Mouse (Mus musculus) stomach, embryonic 14.5 days (tissue): Measurements from ENCODE around the gene Zbtb49. TPM values are rescaled to one million over a fixed set of nuclear protein-coding genes. Genes with fewer than 3 reads are reported as not detected.

Experiments used
- ATAC-seq: fragments of 200-750 bp; cut with Nextera tagmentation; 2 replicates; pipeline ENCODE4 v1.8.0; 2017; ENCODE audit warnings: low read depth, moderate TSS enrichment; ENCODE audit not compliant: insufficient number of reproducible peaks, insufficient read depth, low FRiP score
- H3K27ac ChIP-seq: fragments of 300-500 bp; sonication (generic); 2 replicates; pipeline ENCODE4 v1.5.1; 2014; ENCODE audit warnings: mild to moderate bottlenecking, low read length, moderate library complexity, mixed read lengths
- H3K27me3 ChIP-seq: fragments of 300-500 bp; sonication (generic); 2 replicates; pipeline ENCODE4 v1.6.1; 2014; ENCODE audit warnings: low read length, control low read depth, mixed read lengths; ENCODE audit not compliant: control insufficient read depth, insufficient read depth
- H3K36me3 ChIP-seq: fragments of 300-500 bp; sonication (generic); 2 replicates; pipeline ENCODE4 v1.6.1; 2014; ENCODE audit warnings: mild to moderate bottlenecking, control low read depth, low read length, moderate library complexity, mixed read lengths; ENCODE audit not compliant: control insufficient read depth, insufficient read depth
- H3K4me1 ChIP-seq: fragments of 300-500 bp; sonication (generic); 2 replicates; pipeline ENCODE4 v1.6.1; 2014; ENCODE audit warnings: low read length, control low read depth, mixed read lengths; ENCODE audit not compliant: control insufficient read depth, insufficient read depth
- H3K4me2 ChIP-seq: fragments of 300-500 bp; sonication (generic); replicated peaks from 2 replicates; pipeline ENCODE4 v1.6.1; 2014; ENCODE audit warnings: low read depth, low read length, control low read depth
- H3K4me3 ChIP-seq: fragments of 300-500 bp; sonication (generic); 2 replicates; pipeline ENCODE4 v1.5.1; 2014; ENCODE audit warnings: low read depth, low read length, control low read depth
- H3K9ac ChIP-seq: fragments of 300-500 bp; sonication (generic); replicated peaks from 2 replicates; pipeline ENCODE4 v1.6.1; 2014; ENCODE audit warnings: low read depth, mild to moderate bottlenecking, control low read depth, low read length, moderate library complexity, mixed read lengths
- H3K9me3 ChIP-seq: fragments of 300-500 bp; sonication (generic); 2 replicates; pipeline ENCODE4 v1.6.1; 2016; ENCODE audit warnings: low read depth, low read length, control low read depth; ENCODE audit not compliant: control insufficient read depth
- WGBS: fragments of 180-500 bp; shearing (Covaris S2); extraction: QIAGEN DNeasy Blood & Tissue Kit; methylation state at CpG from one replicate; pipeline ENCODE4 v1.1.7; 2014; 5-methylcytosine and 5-hydroxymethylcytosine counted together
- polyA plus RNA-seq: library from polyadenylated mRNA; unstranded; fragments of >200 nt; fragmentation: Nextera tagmentation; extraction: Ambion mirVana; gene quantifications from 2 replicates; pipeline ENCODE4 v1.2.1, GENCODE M21; 2014

The Zbtb49 gene
- polyA plus RNA-seq = 13.9 and 17.1 TPM in 2 replicates

GRCm38 (mm10) chr5:38220328-38220912, at the start of gene Zbtb49, which contains the start of gene Lyar:
Gene Zbtb49 (minus strand): TSS chr5:38220457.
Gene Lyar (plus strand): TSS chr5:38220470.
- peaks cover 9% of the 10 kb centered on the region; the same call in 1 of the 2 replicates for H3K36me3 ChIP-seq
- WGBS = under 1% methylated on average over 47 of the region's 55 CpGs
- H3K27ac ChIP-seq = peak within 1 kb of the TSS; percentile 48; the same call in 1 of the 2 replicates
- no peaks in the 10 kb centered on the region for H3K27me3 ChIP-seq
- no peaks in the 10 kb centered on the region for H3K9me3 ChIP-seq
- peak within 1 kb of the TSS; percentile 93 for H3K4me3 ChIP-seq
- H3K4me2 ChIP-seq = peak within 1 kb of the TSS; percentile 88
- peak within 1 kb of the TSS; percentile 86 for H3K9ac ChIP-seq
- peaks cover 14% of the 10 kb centered on the region for H3K4me1 ChIP-seq
- ATAC-seq = peak; percentile 89

GRCm38 (mm10) chr5:38260107-38260682, 39.9 kb upstream of the Zbtb49 start, which contains the start of gene Tmem128:
Gene Tmem128 (plus strand): TSS chr5:38260185.
- H3K9me3 ChIP-seq = no peaks in the 10 kb centered on the region
- peak; percentile 74 for ATAC-seq
- peaks cover 4% of the 10 kb centered on the region; the same call in 1 of the 2 replicates for H3K4me1 ChIP-seq
- under 1% methylated on average over 40 of the region's 40 CpGs for WGBS
- H3K4me2 ChIP-seq = peak within 1 kb of the TSS; percentile 84
- H3K4me3 ChIP-seq = peak within 1 kb of the TSS; percentile 79
- H3K9ac ChIP-seq = peak within 1 kb of the TSS; percentile 63
- no peaks in the 10 kb centered on the region for H3K27me3 ChIP-seq
- H3K27ac ChIP-seq = peak within 1 kb of the TSS; percentile 86
- H3K36me3 ChIP-seq = peaks cover 29% of the 10 kb centered on the region

GRCm38 (mm10) chr5:38259455-38260106, 39.3 kb upstream of the Zbtb49 start:
- Histone ChIP-seq H3K9me3 (no peaks in the 10 kb centered on the region), H3K4me1 (peaks cover 4% of the 10 kb centered on the region; the same call in 1 of the 2 replicates), H3K27ac (peak overlapping the region; percentile 86), H3K9ac (peak overlapping the region; percentile 63), H3K36me3 (peaks cover 23% of the 10 kb centered on the region), H3K4me3 (peak overlapping the region; percentile 79), H3K27me3 (no peaks in the 10 kb centered on the region), H3K4me2 (peak overlapping the region; percentile 84)
- ATAC-seq = peak; percentile 20; the same call in 1 of the 2 replicates
- 41% methylated on average over 9 of the region's 9 CpGs for WGBS

- Histone ChIP-seq H3K4me1 (peaks cover 4% of the 10 kb centered on the region; the same call in 1 of the 2 replicates), H3K27me3 (no peaks in the 10 kb centered on the region), H3K4me2 (no peak overlapping the region), H3K27ac (no peak overlapping the region), H3K36me3 (peaks cover 15% of the 10 kb centered on the region), H3K9me3 (no peaks in the 10 kb centered on the region), H3K4me3 (no peak overlapping the region), H3K9ac (no peak overlapping the region)
- WGBS = 91% methylated on average over 5 of the region's 5 CpGs
- no peak for ATAC-seq
These were observed 38.5 kb upstream of the Zbtb49 start for GRCm38 (mm10) chr5:38258773-38259146.

- WGBS = 80% methylated on average over 8 of the region's 8 CpGs
- Histone ChIP-seq H3K4me1 (peaks cover 4% of the 10 kb centered on the region; the same call in 1 of the 2 replicates), H3K4me3 (no peak overlapping the region), H3K9ac (no peak overlapping the region), H3K27me3 (no peaks in the 10 kb centered on the region), H3K9me3 (no peaks in the 10 kb centered on the region), H3K4me2 (no peak overlapping the region), H3K36me3 (peaks cover 9% of the 10 kb centered on the region), H3K27ac (no peak overlapping the region)
- ATAC-seq = no peak
These were observed 37.9 kb upstream of the Zbtb49 start for GRCm38 (mm10) chr5:38258034-38258772.

GRCm38 (mm10) chr5:38256551-38256950, 36.3 kb upstream of the Zbtb49 start:
- peaks cover 4% of the 10 kb centered on the region; the same call in 1 of the 2 replicates for H3K4me1 ChIP-seq
- no peaks in the 10 kb centered on the region for H3K9me3 ChIP-seq
- no peaks in the 10 kb centered on the region for H3K36me3 ChIP-seq
- H3K27me3 ChIP-seq = no peaks in the 10 kb centered on the region
- no peak overlapping the region for H3K4me2 ChIP-seq
- no peak overlapping the region for H3K27ac ChIP-seq
- ATAC-seq = no peak
- H3K4me3 ChIP-seq = no peak overlapping the region
- no peak overlapping the region for H3K9ac ChIP-seq
- WGBS = 92% methylated on average over 1 of the region's 1 CpGs

DNA sequence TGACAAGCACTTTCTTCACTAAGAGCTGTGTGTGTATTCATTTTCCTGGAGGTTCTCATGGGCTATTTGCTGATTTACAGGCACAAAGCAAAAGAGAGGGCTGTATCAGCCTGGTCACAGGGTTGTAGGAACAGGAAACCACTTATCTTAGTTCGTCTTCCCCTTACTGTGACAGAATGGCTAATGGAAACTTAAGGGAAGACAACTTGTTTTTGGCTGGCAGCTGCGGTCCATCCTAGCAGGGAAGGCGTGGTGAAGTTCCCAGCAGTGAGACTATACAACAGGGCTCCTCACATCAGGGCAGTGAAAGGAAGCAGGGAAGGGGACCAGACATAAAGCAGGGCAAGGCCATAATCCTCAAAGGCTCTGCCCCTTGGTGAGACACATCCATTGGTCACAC, 35.4 kb upstream of the Zbtb49 start:
- H3K9ac ChIP-seq = no peak overlapping the region
- H3K4me2 ChIP-seq = no peak overlapping the region
- no peaks in the 10 kb centered on the region; the same call in 1 of the 2 replicates for H3K4me1 ChIP-seq
- H3K36me3 ChIP-seq = no peaks in the 10 kb centered on the region
- no peak overlapping the region for H3K27ac ChIP-seq
- H3K4me3 ChIP-seq = no peak overlapping the region
- no peak for ATAC-seq
- H3K9me3 ChIP-seq = no peaks in the 10 kb centered on the region
- WGBS = 62% methylated on average over 3 of the region's 3 CpGs
- no peaks in the 10 kb centered on the region for H3K27me3 ChIP-seq

DNA sequence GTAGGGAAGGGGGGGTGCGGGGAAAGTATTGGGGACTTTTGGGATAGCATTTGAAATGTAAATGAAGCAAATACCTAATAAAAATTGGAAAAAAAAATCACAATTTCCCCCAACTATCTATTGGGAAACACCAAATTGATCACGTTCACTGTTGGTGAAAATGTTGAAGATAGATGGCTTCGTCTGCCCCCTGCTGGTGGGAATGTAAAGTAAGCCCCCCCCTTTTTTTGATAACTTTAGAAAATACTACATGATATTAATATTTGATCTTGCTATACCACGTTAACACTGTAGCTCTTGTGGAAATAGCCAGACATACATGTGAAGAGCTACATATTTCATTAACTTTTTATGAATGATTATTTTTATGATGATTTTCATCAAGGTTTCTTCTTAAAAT, 34.9 kb upstream of the Zbtb49 start:
- H3K27me3 ChIP-seq = no peaks in the 10 kb centered on the region
- 44% methylated on average over 4 of the region's 4 CpGs for WGBS
- no peak overlapping the region for H3K4me2 ChIP-seq
- H3K4me3 ChIP-seq = no peak overlapping the region
- H3K4me1 ChIP-seq = no peaks in the 10 kb centered on the region
- no peak overlapping the region for H3K27ac ChIP-seq
- H3K9ac ChIP-seq = no peak overlapping the region
- no peaks in the 10 kb centered on the region for H3K9me3 ChIP-seq
- ATAC-seq = no peak
- H3K36me3 ChIP-seq = no peaks in the 10 kb centered on the region
